Mouse (Mus musculus) adrenal gland, postnatal 14 days (tissue): ENCODE data around the gene 1700016D06Rik. TPM values are rescaled to one million over a fixed set of nuclear protein-coding genes. Genes with fewer than 3 reads are reported as not detected.
A peak's percentile ranks its signal among the peaks of the same experiment; 100 is the strongest.

Experiments used
- DNase-seq: peaks from one replicate; pipeline ENCODE4 v3.0.0; 2021; ENCODE audit warnings: mixed read lengths
- microRNA-seq, 2 experiments: library from miRNA; unstranded; fragments of <30 nt; microRNA quantifications; one replicate each; pipeline ENCODE4 v1.2.0; 2021
- total RNA-seq: library from RNA; stranded (reverse); gene quantifications from 2 replicates; pipeline ENCODE4 v1.2.3, GENCODE M21; 2021

The 1700016D06Rik gene
- total RNA-seq, 1 experiment from 2014 or later: not detected

GRCm38 (mm10) chr8:11635012-11635577 lies 65.8 kb downstream of the 1700016D06Rik start:
- peak; percentile 93 for DNase-seq

GRCm38 (mm10) chr8:11634331-11635011 lies 66.4 kb downstream of the 1700016D06Rik start:
- DNase-seq: no peak

- DNase-seq: peak; percentile 64
Measured at GRCm38 (mm10) chr8:11633414-11633813, 67.4 kb downstream of the 1700016D06Rik start.

GRCm38 (mm10) chr8:11632406-11632805 lies 68.5 kb downstream of the 1700016D06Rik start:
- DNase-seq: peak; percentile 92

GRCm38 (mm10) chr8:11629206-11629605 lies 71.7 kb downstream of the 1700016D06Rik start:
- peak; percentile 59 for DNase-seq

- DNase-seq: no peak
Measured at GRCm38 (mm10) chr8:11628506-11629132, 72.2 kb downstream of the 1700016D06Rik start.

- DNase-seq: no peak
Measured at GRCm38 (mm10) chr8:11627717-11628116, 73.1 kb downstream of the 1700016D06Rik start.

GRCm38 (mm10) chr8:11625084-11625483 lies 75.8 kb downstream of the 1700016D06Rik start:
- no peak for DNase-seq

GRCm38 (mm10) chr8:11619091-11619490 lies 81.8 kb downstream of the 1700016D06Rik start:
- peak; percentile 30 for DNase-seq

- DNase-seq: no peak
Measured at GRCm38 (mm10) chr8:11618063-11618462, 82.8 kb downstream of the 1700016D06Rik start.

- peak; percentile 78 for DNase-seq
Measured at GRCm38 (mm10) chr8:11616294-11616693, 84.6 kb downstream of the 1700016D06Rik start.

GRCm38 (mm10) chr8:11614126-11614835 lies 86.6 kb downstream of the 1700016D06Rik start:
- DNase-seq: peak; percentile 42

GRCm38 (mm10) chr8:11608848-11609247 lies 92.0 kb downstream of the 1700016D06Rik start:
- DNase-seq: no peak

Small RNA genes within 50 kb of the gene (microRNA-seq; reads per million reads assigned to microRNA genes)
- 1.7 to 3.4 reads per million in 2 experiments for gene Mir7238

Other genes starting within 250 kb of the 1700016D06Rik start
- 6.3 and 6.9 TPM in 2 replicates for gene Rab20, start 222.4 kb downstream of the 1700016D06Rik start, total RNA-seq
- 61.8 and 67.6 TPM in 2 replicates for gene Naxd, start 203.6 kb downstream of the 1700016D06Rik start, total RNA-seq
- 33.1 and 37.4 TPM in 2 replicates for gene Cars2, start 150.3 kb downstream of the 1700016D06Rik start, total RNA-seq
- 45.4 and 50.2 TPM in 2 replicates for gene Ing1, start 145.5 kb downstream of the 1700016D06Rik start, total RNA-seq
- 57.2 and 61.8 TPM in 2 replicates for gene Ankrd10, start 65.3 kb downstream of the 1700016D06Rik start, total RNA-seq
- gene Arhgef7, start 26.7 kb upstream of the 1700016D06Rik start, total RNA-seq: 54.4 and 64.5 TPM in 2 replicates
- not detected in 2 replicates for gene Tex29, start 139.4 kb upstream of the 1700016D06Rik start, total RNA-seq